Mouse (Mus musculus) CH12.LX (cell line): Measurements from ENCODE around the gene Acot12. TPM values are rescaled to one million over a fixed set of nuclear protein-coding genes. Genes with fewer than 3 reads are reported as not detected.

Experiments
- DNase-seq: peaks from one replicate; pipeline ENCODE4 v3.0.0-alpha.2; 2013; ENCODE audit errors: extremely low read depth
- H3K27ac ChIP-seq: 2 replicates; pipeline ENCODE4 v1.5.1; 2012; ENCODE audit warnings: low read depth, mild to moderate bottlenecking, control low read depth, moderate library complexity; ENCODE audit not compliant: insufficient read depth
- H3K27me3 ChIP-seq: replicated peaks from 2 replicates; pipeline ENCODE3; 2012; ENCODE audit warnings: inconsistent platforms
- H3K36me3 ChIP-seq, 2 experiments: replicated peaks in 1 of 2; 2 replicates each; pipeline versions ENCODE3 to v1.6.1; 2012; ENCODE audit warnings: inconsistent platforms in 1 of 2, low read length in 1 of 2, mild to moderate bottlenecking in 1 of 2, mixed read lengths in 1 of 2, moderate library complexity in 1 of 2; ENCODE audit not compliant: control insufficient read depth in 1 of 2, insufficient read depth in 1 of 2
- H3K4me1 ChIP-seq, 2 experiments: 2 replicates each; pipeline ENCODE4 v1.6.1; 2012; ENCODE audit warnings: inconsistent platforms in 1 of 2, moderate library complexity in 1 of 2; ENCODE audit not compliant: insufficient read depth in 2 of 2, control insufficient read depth in 1 of 2
- H3K4me2 ChIP-seq: 2 replicates; pipeline ENCODE4 v1.6.1; 2012; ENCODE audit warnings: low read depth, mild to moderate bottlenecking, control low read depth; ENCODE audit not compliant: poor library complexity, insufficient read depth, severe bottlenecking
- H3K4me3 ChIP-seq, 3 experiments: fragments of 150-350 bp in 1 of 3; sonication (generic) in 1 of 3; replicated peaks in 1 of 3; 2 replicates each; pipeline versions ENCODE3 to v1.5.1; 2011 to 2012; ENCODE audit warnings: low read depth in 2 of 3, low read length in 2 of 3, mild to moderate bottlenecking in 2 of 3, moderate library complexity in 2 of 3, control low read depth in 1 of 3, improper control_type of control experiment in 1 of 3, inconsistent platforms in 1 of 3, mixed read lengths in 1 of 3; ENCODE audit not compliant: poor library complexity in 1 of 3
- H3K79me2 ChIP-seq: replicated peaks from 2 replicates; pipeline ENCODE4 v1.6.1; 2012; ENCODE audit warnings: mild to moderate bottlenecking, moderate library complexity; ENCODE audit not compliant: control insufficient read depth, poor library complexity, insufficient read depth, severe bottlenecking; ENCODE audit errors: extremely low read depth
- H3K9ac ChIP-seq: 2 replicates; pipeline ENCODE4 v1.6.1; 2012; ENCODE audit warnings: low read depth, mild to moderate bottlenecking, control low read depth, moderate library complexity; ENCODE audit not compliant: insufficient read depth
- H3K9me3 ChIP-seq: replicated peaks from 2 replicates; pipeline ENCODE3; 2012; ENCODE audit warnings: low read length, inconsistent platforms, mixed read lengths
- CHD1 ChIP-seq: IDR thresholded peaks from 2 replicates; pipeline ENCODE4 v1.6.1; 2012; ENCODE audit warnings: low read depth, low read length, improper control_type of control experiment, inconsistent platforms
- CTCF ChIP-seq, 2 experiments: IDR thresholded peaks in 1 of 2; conservative IDR thresholded peaks in 1 of 2; 2 replicates each; pipeline ENCODE4 v1.5.1; 2011 to 2012; ENCODE audit warnings: low read depth in 2 of 2, low read length in 2 of 2, improper control_type of control experiment in 1 of 2, inconsistent platforms in 1 of 2, mild to moderate bottlenecking in 1 of 2, moderate library complexity in 1 of 2
- E2F4 ChIP-seq: IDR thresholded peaks from 2 replicates; pipeline ENCODE4 v1.6.1; 2011; ENCODE audit warnings: low read depth, low read length, improper control_type of control experiment; ENCODE audit not compliant: insufficient replicate concordance
- EP300 ChIP-seq: IDR thresholded peaks from 2 replicates; pipeline ENCODE4 v1.6.1; 2011; ENCODE audit warnings: low read length, improper control_type of control experiment
- ETS1 ChIP-seq: conservative IDR thresholded peaks from 2 replicates; pipeline ENCODE4 v1.6.1; 2012; ENCODE audit warnings: low read depth, mild to moderate bottlenecking, inconsistent platforms, low read length, improper control_type of control experiment, moderate library complexity
- GABPA ChIP-seq: IDR thresholded peaks from 2 replicates; pipeline ENCODE4 v1.6.1; 2012; ENCODE audit warnings: low read depth, low read length, improper control_type of control experiment, inconsistent platforms; ENCODE audit not compliant: insufficient replicate concordance
- IRF4 ChIP-seq: IDR thresholded peaks from 2 replicates; pipeline ENCODE4 v1.6.1; 2014; ENCODE audit warnings: low read depth, mild to moderate bottlenecking, inconsistent platforms, low read length, improper control_type of control experiment
- JUN ChIP-seq: IDR thresholded peaks from 2 replicates; pipeline ENCODE4 v1.6.1; 2011; ENCODE audit warnings: low read depth, mild to moderate bottlenecking, low read length, improper control_type of control experiment, moderate library complexity; ENCODE audit not compliant: insufficient read depth
- JUND ChIP-seq: conservative IDR thresholded peaks from 2 replicates; pipeline ENCODE4 v1.6.1; 2011; ENCODE audit warnings: low read depth, low read length, improper control_type of control experiment
- MAFK ChIP-seq: IDR thresholded peaks from 2 replicates; pipeline ENCODE4 v1.6.1; 2011; ENCODE audit warnings: low read length, improper control_type of control experiment; ENCODE audit not compliant: insufficient replicate concordance
- NELFE ChIP-seq: IDR thresholded peaks from 2 replicates; pipeline ENCODE4 v1.6.1; 2011; ENCODE audit warnings: low read depth, low read length, improper control_type of control experiment
- NRF1 ChIP-seq: IDR thresholded peaks from 2 replicates; pipeline ENCODE4 v1.6.1; 2014; ENCODE audit warnings: low read depth, mild to moderate bottlenecking, inconsistent platforms, low read length, improper control_type of control experiment, moderate library complexity
- PAX5 ChIP-seq: IDR thresholded peaks from 2 replicates; pipeline ENCODE4 v1.6.1; 2012; ENCODE audit warnings: low read length, inconsistent platforms, mixed read lengths
- POLR2A ChIP-seq: IDR thresholded peaks from 2 replicates; pipeline ENCODE4 v1.6.1; 2011; ENCODE audit warnings: low read depth, mild to moderate bottlenecking, improper control_type of control experiment, low read length
- POLR2AphosphoS2 ChIP-seq: IDR thresholded peaks from 2 replicates; pipeline ENCODE4 v1.6.1; 2011; ENCODE audit warnings: low read depth, low read length, improper control_type of control experiment
- RAD21 ChIP-seq: IDR thresholded peaks from 2 replicates; pipeline ENCODE4 v1.6.1; 2011; ENCODE audit warnings: low read depth, mild to moderate bottlenecking, low read length, improper control_type of control experiment, moderate library complexity
- SMC3 ChIP-seq: IDR thresholded peaks from 2 replicates; pipeline ENCODE4 v1.6.1; 2011; ENCODE audit warnings: low read depth, low read length, improper control_type of control experiment
- TBP ChIP-seq: conservative IDR thresholded peaks from 2 replicates; pipeline ENCODE4 v1.6.1; 2011; ENCODE audit warnings: low read depth, low read length, improper control_type of control experiment
- TCF12 ChIP-seq: IDR thresholded peaks from 2 replicates; pipeline ENCODE4 v1.6.1; 2014; ENCODE audit warnings: low read depth, mild to moderate bottlenecking, inconsistent platforms, low read length, improper control_type of control experiment
- USF1 ChIP-seq: IDR thresholded peaks from 2 replicates; pipeline ENCODE4 v1.6.1; 2014; ENCODE audit warnings: low read depth, mild to moderate bottlenecking, inconsistent platforms, low read length, improper control_type of control experiment
- ZKSCAN1 ChIP-seq: IDR thresholded peaks from 2 replicates; pipeline ENCODE4 v1.6.1; 2012; ENCODE audit warnings: low read depth, inconsistent platforms, low read length, improper control_type of control experiment, borderline replicate concordance
- dilution Hi-C: fragments of 300-500 bp; cut with MboI; formaldehyde crosslinking; loops from 2 replicates; pipeline ENCODE4 v1.14.3; 2020; ENCODE audit warnings: low sequenced_read_pairs; ENCODE audit not compliant: extremely low pct_unique_long_range_greater_than_20kb, extremely low pct_ligation_motif_present
- in situ Hi-C: fragments of 300-500 bp; cut with MboI; formaldehyde crosslinking; loops from 3 replicates; pipeline ENCODE4 v1.14.3; 2019; ENCODE audit warnings: low sequenced_read_pairs, low pct_ligation_motif_present, low pct_unique_long_range_greater_than_20kb, mixed read lengths
- polyA plus RNA-seq: library from polyadenylated mRNA; unstranded; fragments of >175 nt; gene quantifications from 2 replicates; pipeline ENCODE4 v1.2.1, GENCODE M21; 2012; ENCODE audit warnings: low read depth; ENCODE audit not compliant: insufficient read length
- total RNA-seq, 2 experiments: library from RNA; depleted of rRNA; stranded (reverse); fragments of 300-350 nt in 1 of 2; fragments of >200 nt in 1 of 2; gene quantifications; 2 replicates each; pipeline ENCODE4 v1.2.3; 2012 to 2014

Acot12 gene
- total and polyA plus RNA-seq, 3 experiments = 0.55 to 1.6 (median 0.96) TPM

DNA sequence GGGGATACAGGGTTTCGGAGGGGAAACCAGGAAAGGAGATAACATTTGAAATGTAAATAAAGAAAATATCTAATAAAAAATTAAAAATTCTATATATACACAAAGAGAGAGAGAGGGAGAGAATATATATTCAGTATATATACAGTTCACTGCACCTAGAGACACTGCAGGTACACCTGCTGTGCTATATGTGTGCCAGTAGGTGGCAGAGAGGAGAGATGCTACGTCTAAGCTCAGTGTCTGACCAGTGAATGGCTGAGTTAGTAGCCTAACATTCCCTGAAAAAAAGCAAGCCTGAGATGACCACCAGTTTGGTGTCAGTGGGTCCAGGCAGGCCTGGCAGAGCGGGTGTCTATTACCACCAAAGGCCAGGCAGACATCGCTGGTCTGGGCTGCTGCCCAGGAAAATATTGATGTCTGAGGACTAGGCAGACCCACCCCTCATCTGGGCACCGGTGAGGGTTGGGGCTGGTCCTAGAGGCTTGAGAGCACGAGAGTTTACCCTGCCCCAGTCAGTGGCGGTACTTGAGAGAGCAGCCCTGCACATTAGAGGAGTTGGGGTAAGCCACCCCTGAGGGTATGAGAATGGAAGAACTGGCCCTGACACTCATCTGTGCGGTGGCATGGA lies 18.1 kb upstream of the Acot12 start:
- Histone ChIP-seq H3K79me2 (no peaks in the 10 kb centered on the region), H3K4me2 (no peak overlapping the region), H3K36me3 (no peaks in the 10 kb centered on the region), H3K9me3 (no peaks in the 10 kb centered on the region), H3K9ac (no peak overlapping the region), H3K4me1 (peaks cover 11 to 48% of the 10 kb centered on the region in 2 experiments; a peak in 3 of 4 replicates), H3K4me3 (no peak overlapping the region), H3K27ac (no peak overlapping the region), H3K27me3 (no peaks in the 10 kb centered on the region)
- in situ Hi-C loops (no loop called here), dilution Hi-C loops (no loop called here)
- TF ChIP-seq MAFK = no peak
- TF ChIP-seq PAX5 = no peak
- no peak for TF ChIP-seq POLR2AphosphoS2
- TF ChIP-seq CTCF (conservative IDR thresholded peaks at IDR 0.05 in 1 of 2, IDR thresholded peaks at IDR 0.05 in 1 of 2; ENCODE audit: low read depth in 2 of 2, low read length in 2 of 2) = peak; percentile 82 to 84
- TF ChIP-seq SMC3 = peak; percentile 88
- no peak for TF ChIP-seq TBP
- TF ChIP-seq POLR2A = no peak
- no peak for TF ChIP-seq JUN
- peak; percentile 78 for TF ChIP-seq RAD21
- no peak for TF ChIP-seq USF1
- no peak for TF ChIP-seq NRF1
- peak; percentile 58 for DNase-seq

DNA sequence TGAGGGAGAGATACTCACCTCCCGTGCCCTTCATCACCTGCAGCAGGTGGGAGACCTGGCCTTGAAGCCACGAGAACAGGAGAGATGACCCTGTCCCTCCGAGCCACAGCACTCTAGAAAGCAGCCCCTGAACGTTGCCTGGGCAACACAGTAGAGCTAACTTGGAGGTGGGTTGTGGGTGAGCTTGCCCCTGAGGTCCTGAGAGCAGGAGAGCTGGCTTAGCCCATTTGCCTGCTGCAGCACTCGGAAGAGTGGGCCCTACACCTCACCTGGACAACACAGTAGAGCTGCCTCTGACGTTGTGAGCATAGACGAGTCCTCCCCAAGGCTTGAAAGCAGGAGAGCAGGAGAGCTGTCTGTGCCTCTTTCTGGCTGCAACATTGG lies 17.6 kb upstream of the Acot12 start:
- Histone ChIP-seq H3K36me3 (no peaks in the 10 kb centered on the region), H3K79me2 (no peaks in the 10 kb centered on the region), H3K4me1 (peaks cover 11 to 48% of the 10 kb centered on the region in 2 experiments; a peak in 3 of 4 replicates), H3K4me3 (no peak overlapping the region), H3K4me2 (no peak overlapping the region), H3K9ac (no peak overlapping the region), H3K27ac (no peak overlapping the region), H3K9me3 (no peaks in the 10 kb centered on the region), H3K27me3 (no peaks in the 10 kb centered on the region)
- TF ChIP-seq CHD1 = no peak
- no peak for TF ChIP-seq GABPA
- TF ChIP-seq TCF12 = no peak
- no peak for TF ChIP-seq NELFE
- TF ChIP-seq E2F4 = no peak
- no peak for TF ChIP-seq EP300
- no peak for TF ChIP-seq NRF1
- no peak for TF ChIP-seq ZKSCAN1
- TF ChIP-seq ETS1 = no peak
- no peak for TF ChIP-seq JUND
- no peak for TF ChIP-seq IRF4
- dilution Hi-C loops (no loop called here), in situ Hi-C loops (no loop called here)
- DNase-seq = no peak
